In the genomic region with DNA sequence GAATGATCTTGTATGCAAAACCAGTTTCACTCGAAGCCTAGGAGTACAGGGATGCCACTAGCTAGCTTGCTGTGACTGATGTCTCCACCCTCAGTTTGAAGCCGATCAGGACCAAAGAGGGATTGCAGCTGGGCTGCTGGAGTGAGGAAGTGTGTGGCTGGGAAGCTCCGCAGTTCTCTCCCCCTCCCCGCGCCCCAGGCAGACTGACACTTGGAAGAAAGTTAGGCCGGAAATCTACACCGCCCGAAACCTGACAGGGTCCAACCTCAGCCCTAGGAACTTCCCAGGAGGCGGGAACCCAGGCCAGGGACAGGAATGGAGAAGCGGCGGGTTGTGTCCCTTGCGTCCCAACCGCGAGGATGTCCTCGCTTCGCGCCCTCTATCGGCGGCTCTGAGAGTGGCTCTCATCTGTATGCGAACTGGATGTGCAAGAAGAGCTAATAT, we compare ENCODE assay signal across 8 mouse cellular contexts. TPM values are rescaled to one million over a fixed set of nuclear protein-coding genes. Genes with fewer than 3 reads are reported as not detected.
DNase-seq lines count a peak whose midpoint lies in the region; ATAC-seq lines count a peak whose summit lies in the region.

No protein-coding gene starts in this region.

- H3K36me3 ChIP-seq in hindbrain, embryonic 14.5 days (replicated peaks; ENCODE audit: control insufficient read depth, insufficient read depth), result no peaks in the 10 kb centered on the region

- ATAC-seq in hindbrain, embryonic 14.5 days (ENCODE audit: low FRiP score), result peak; percentile 75

- H3K9ac ChIP-seq in hindbrain, embryonic 14.5 days, result 0 out of 2 replicates have a peak overlapping the region, but pooled peaks have one; percentile 41

- H3K27ac ChIP-seq in hindbrain, embryonic 14.5 days, result no peak overlapping the region

- H3K9me3 ChIP-seq in hindbrain, embryonic 14.5 days (ENCODE audit: control insufficient read depth, low read length), result no peaks in the 10 kb centered on the region

- DNase-seq in Muller cell, postnatal 12 days (ENCODE audit: inconsistent ontology term), result peak; percentile 65
- DNase-seq in cerebellum, postnatal 25 days, result peak; percentile 72 to 85
- DNase-seq in gastrocnemius, adult 18-20 months (ENCODE audit: low spot score), result peak; percentile 75
- DNase-seq in hindbrain, embryonic 14.5 days (ENCODE audit: low spot score), result peak; percentile 79
- DNase-seq in layer of hippocampus, postnatal 25 days (ENCODE audit: extremely low spot score in 1 of 2, low spot score in 1 of 2), result peak; percentile 30 to 79
- peak; percentile 85 for DNase-seq in lung, postnatal 10 days
- peak; percentile 66 for DNase-seq in ovary, postnatal 14 days (ENCODE audit: low spot score)
- DNase-seq in thymus, postnatal 0 days (ENCODE audit: low spot score), result peak; percentile 64

- 2% methylated on average over 20 of the region's 20 CpGs for WGBS in hindbrain, embryonic 14.5 days

- H3K4me3 ChIP-seq in hindbrain, embryonic 14.5 days (replicated peaks; ENCODE audit: low read length), result peak overlapping the region; percentile 24

- peak overlapping the region; percentile 63 for H3K4me2 ChIP-seq in hindbrain, embryonic 14.5 days (replicated peaks)

- H3K4me1 ChIP-seq in hindbrain, embryonic 14.5 days (replicated peaks; ENCODE audit: control insufficient read depth, insufficient read depth, low read length), result 0 out of 2 replicates have a peak, but pooled peaks cover 10% of the 10 kb centered on the region

- no peaks in the 10 kb centered on the region for H3K27me3 ChIP-seq in hindbrain, embryonic 14.5 days (ENCODE audit: control insufficient read depth, insufficient read depth, low read length)

RNA-seq across cellular contexts. Expression of a gene that starts 1.1 kb away (rescaled TPM):
- not detected for total RNA-seq in gastrocnemius, adult 18-20 months (2021)
- polyA plus RNA-seq in hindbrain, embryonic 14.5 days (2014; fragmentation: Nextera tagmentation; extraction: Ambion mirVana), result 0.13 and 0.18 TPM in 2 replicates
- not detected for total RNA-seq in layer of hippocampus, postnatal 25 days (2021)
- 3.6 and 3.8 TPM in 2 replicates for polyA plus RNA-seq in thymus, postnatal 0 days (2015; fragmentation: Nextera tagmentation; extraction: Ambion mirVana)
